Mouse (Mus musculus) hindbrain, postnatal 0 days (tissue): ENCODE results near the gene Tceal3. TPM values are rescaled to one million over a fixed set of nuclear protein-coding genes. Genes with fewer than 3 reads are reported as not detected.
"Not testable (repeated sequence)": the region's sequence is repeated elsewhere in the genome, so short reads cannot be mapped to it uniquely, and the experiment has no call there.

ENCODE experiments used
- ATAC-seq: fragments of 200-750 bp; cut with Nextera tagmentation; 2 replicates; pipeline ENCODE4 v1.8.0; 2017; ENCODE audit warnings: mild to moderate bottlenecking, moderate TSS enrichment, moderate library complexity
- DNase-seq: peaks from one replicate; pipeline ENCODE4 v3.0.0-alpha.2; 2015; ENCODE audit warnings: low spot score
- H3K27ac ChIP-seq: fragments of 300-500 bp; sonication (generic); 2 replicates; pipeline ENCODE4 v1.5.1; 2014; ENCODE audit warnings: mild to moderate bottlenecking
- H3K27me3 ChIP-seq: fragments of 300-500 bp; sonication (generic); 2 replicates; pipeline ENCODE4 v1.6.1; 2014; ENCODE audit warnings: low read length, mixed read lengths; ENCODE audit not compliant: insufficient read depth
- H3K36me3 ChIP-seq: fragments of 300-500 bp; sonication (generic); 2 replicates; pipeline ENCODE4 v1.6.1; 2014; ENCODE audit warnings: low read length, mixed read lengths; ENCODE audit not compliant: insufficient read depth
- H3K4me1 ChIP-seq: fragments of 300-500 bp; sonication (generic); 2 replicates; pipeline ENCODE4 v1.6.1; 2014; ENCODE audit warnings: antibody characterized with exemption, low read length, mixed read lengths; ENCODE audit not compliant: insufficient read depth
- H3K4me2 ChIP-seq: fragments of 300-500 bp; sonication (generic); 2 replicates; pipeline ENCODE4 v1.6.1; 2014; ENCODE audit warnings: low read depth, mild to moderate bottlenecking, low read length, moderate library complexity, mixed read lengths
- H3K4me3 ChIP-seq: fragments of 300-500 bp; sonication (generic); 2 replicates; pipeline ENCODE4 v1.5.1; 2014; ENCODE audit warnings: low read length
- H3K9ac ChIP-seq: fragments of 300-500 bp; sonication (generic); replicated peaks from 2 replicates; pipeline ENCODE4 v1.6.1; 2014; ENCODE audit warnings: mild to moderate bottlenecking, low read length, moderate library complexity, mixed read lengths
- H3K9me3 ChIP-seq: fragments of 300-500 bp; sonication (generic); 2 replicates; pipeline ENCODE4 v1.6.1; 2016; ENCODE audit warnings: low read length, mixed read lengths
- CTCF ChIP-seq: IDR thresholded peaks from 2 replicates; pipeline ENCODE4 v1.5.1; 2016; ENCODE audit warnings: antibody characterized with exemption, control low read depth, low read depth
- WGBS: fragments of 180-500 bp; shearing (Covaris S2); extraction: QIAGEN DNeasy Blood & Tissue Kit; methylation state at CpG from one replicate; pipeline ENCODE4 v1.1.7; 2014; 5-methylcytosine and 5-hydroxymethylcytosine counted together
- polyA plus RNA-seq: library from polyadenylated mRNA; unstranded; fragments of >200 nt; fragmentation: Nextera tagmentation; extraction: Ambion mirVana; gene quantifications from 2 replicates; pipeline ENCODE4 v1.2.1, GENCODE M21; 2015
- total RNA-seq: library from RNA; depleted of rRNA; stranded (reverse); fragments of >200 nt; gene quantifications from 2 replicates; pipeline ENCODE4 v1.2.3, GENCODE M21; 2014

The Tceal3 gene
- total and polyA plus RNA-seq, 2 experiments from 2014 or later, result 15.4 to 97.8 TPM

DNA sequence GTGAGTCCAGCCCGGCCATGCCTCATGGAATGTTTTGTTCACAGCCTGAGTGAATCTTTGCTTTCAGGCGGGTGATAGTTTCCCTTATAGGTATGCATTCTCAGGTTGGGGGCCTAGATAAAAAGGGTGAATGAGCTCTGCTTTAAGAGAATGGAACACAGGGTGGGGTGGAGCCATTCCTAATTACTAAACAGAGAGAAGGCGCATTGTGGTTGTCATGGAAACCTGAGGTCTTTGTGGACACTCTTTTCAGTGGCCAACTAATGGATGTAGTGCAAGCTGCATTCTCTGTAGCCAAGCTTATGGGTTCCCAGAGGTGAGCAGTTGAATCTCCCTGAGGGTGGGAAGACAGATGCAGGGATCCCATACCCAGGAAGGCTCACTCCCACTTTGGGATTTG, 16.8 kb downstream of the Tceal3 start:
- no peak for DNase-seq

GRCm38 (mm10) chrX:136611346-136611745, 20.7 kb downstream of the Tceal3 start:
- H3K9ac ChIP-seq, result no peak overlapping the region
- no peak overlapping the region for H3K4me3 ChIP-seq
- DNase-seq (no peak), ATAC-seq (no peak)
- TF ChIP-seq CTCF, result no peak
- H3K27ac ChIP-seq, result no peak overlapping the region
- H3K4me2 ChIP-seq, result no peak overlapping the region
- no peaks in the 10 kb centered on the region for H3K27me3 ChIP-seq
- no peaks in the 10 kb centered on the region for H3K36me3 ChIP-seq
- H3K9me3 ChIP-seq, result no peaks in the 10 kb centered on the region
- WGBS, result 54% methylated on average over 3 of the region's 3 CpGs
- H3K4me1 ChIP-seq, result no peaks in the 10 kb centered on the region

More for the DNA sequence above, 16.8 kb downstream of the Tceal3 start:
- TF ChIP-seq CTCF, result no peak
- no peak for ATAC-seq
- WGBS, result 53% methylated on average over 3 of the region's 3 CpGs
- no peak overlapping the region for H3K9ac ChIP-seq
- no peak overlapping the region for H3K27ac ChIP-seq
- no peak overlapping the region for H3K4me3 ChIP-seq
- no peaks in the 10 kb centered on the region for H3K9me3 ChIP-seq
- no peaks in the 10 kb centered on the region for H3K27me3 ChIP-seq
- H3K4me1 ChIP-seq, result no peaks in the 10 kb centered on the region
- no peaks in the 10 kb centered on the region for H3K36me3 ChIP-seq
- no peak overlapping the region for H3K4me2 ChIP-seq

DNA sequence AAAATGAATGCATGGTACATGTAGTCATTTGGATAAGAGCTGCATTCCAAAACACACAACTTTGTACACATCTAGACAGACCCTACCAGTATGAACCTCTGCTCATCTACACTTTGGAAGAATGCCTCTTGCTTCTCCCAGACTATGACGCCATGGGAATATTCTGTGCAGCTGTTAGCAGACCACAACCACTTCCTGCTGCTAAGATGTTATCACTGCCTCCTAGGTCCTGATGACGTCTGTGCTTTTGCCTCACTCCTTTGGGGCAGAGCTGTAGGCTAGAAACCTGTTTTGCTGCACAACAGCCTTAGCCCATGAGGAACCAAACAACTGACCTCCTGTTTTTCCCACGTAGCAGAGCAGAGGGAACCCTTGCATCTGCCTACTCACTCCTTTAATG, 25.2 kb downstream of the Tceal3 start:
- H3K4me2 ChIP-seq, H3K9ac ChIP-seq, H3K27ac ChIP-seq, H3K9me3 ChIP-seq, H3K36me3 ChIP-seq, H3K4me1 ChIP-seq, ATAC-seq, H3K27me3 ChIP-seq, H3K4me3 ChIP-seq, DNase-seq: not testable (repeated sequence)
- WGBS, result 64% methylated on average over 3 of the region's 3 CpGs

GRCm38 (mm10) chrX:136624905-136625569, 34.4 kb downstream of the Tceal3 start:
- no peak; the same call in 1 of the 2 replicates for ATAC-seq

DNA sequence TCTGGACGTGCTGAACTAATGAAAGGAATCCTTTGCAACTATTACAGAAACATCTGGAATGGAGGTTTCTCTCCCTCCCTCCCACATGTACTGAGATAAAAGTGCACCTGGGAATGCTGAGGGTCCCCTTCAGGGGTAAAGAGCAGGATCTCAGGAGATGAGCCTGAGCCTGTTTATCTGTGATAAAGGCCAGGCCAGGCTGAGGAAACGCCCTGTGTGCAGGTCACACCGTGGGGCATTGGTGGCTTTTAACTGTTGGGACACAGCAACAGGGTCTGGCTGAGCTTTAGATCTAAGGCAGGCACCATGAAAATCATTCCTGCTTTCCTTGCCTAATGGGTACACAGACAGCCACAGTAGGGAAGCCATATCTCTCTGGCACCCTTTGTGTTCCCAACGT, 35.3 kb downstream of the Tceal3 start:
- H3K4me2 ChIP-seq, result no peak overlapping the region
- no peak overlapping the region for H3K27ac ChIP-seq
- H3K4me3 ChIP-seq, result no peak overlapping the region
- DNase-seq, result no peak
- no peak for TF ChIP-seq CTCF
- no peaks in the 10 kb centered on the region for H3K4me1 ChIP-seq
- H3K9me3 ChIP-seq, result no peaks in the 10 kb centered on the region
- WGBS, result 77% methylated on average over 4 of the region's 4 CpGs
- H3K9ac ChIP-seq, result no peak overlapping the region
- H3K27me3 ChIP-seq, result no peaks in the 10 kb centered on the region
- no peaks in the 10 kb centered on the region for H3K36me3 ChIP-seq
- no peak for ATAC-seq

More at GRCm38 (mm10) chrX:136624905-136625569, 34.4 kb downstream of the Tceal3 start:
- H3K9ac ChIP-seq, result no peak overlapping the region
- no peak overlapping the region for H3K4me2 ChIP-seq
- peak; percentile 66 for DNase-seq
- no peaks in the 10 kb centered on the region for H3K4me1 ChIP-seq
- no peak overlapping the region for H3K4me3 ChIP-seq
- no peaks in the 10 kb centered on the region for H3K36me3 ChIP-seq
- H3K9me3 ChIP-seq, result no peaks in the 10 kb centered on the region
- 53% methylated on average over 9 of the region's 9 CpGs for WGBS
- H3K27ac ChIP-seq, result no peak overlapping the region
- TF ChIP-seq CTCF, result peak; percentile 65
- H3K27me3 ChIP-seq, result no peaks in the 10 kb centered on the region

DNA sequence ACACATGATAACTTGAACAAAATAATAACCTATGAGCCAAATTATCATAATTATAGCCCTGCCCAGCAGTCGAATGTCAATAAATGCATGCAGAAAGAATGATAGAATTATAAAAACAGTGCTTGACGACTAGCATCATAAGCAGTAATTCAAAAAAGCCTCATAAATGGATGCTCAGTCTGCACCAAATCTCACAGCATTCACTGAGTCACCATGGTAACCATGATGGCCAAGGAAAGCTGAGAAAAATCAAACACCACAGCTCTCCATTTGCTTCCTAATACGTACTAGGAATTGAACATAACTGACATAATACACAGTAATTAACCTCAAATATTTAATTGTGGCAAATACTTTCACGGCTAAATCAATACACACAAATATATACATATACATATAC, 44.5 kb downstream of the Tceal3 start:
- Histone ChIP-seq H3K9me3 (no peaks in the 10 kb centered on the region), H3K4me1 (no peaks in the 10 kb centered on the region), H3K27me3 (no peaks in the 10 kb centered on the region), H3K9ac (no peak overlapping the region), H3K36me3 (no peaks in the 10 kb centered on the region), H3K27ac (no peak overlapping the region), H3K4me3 (no peak overlapping the region), H3K4me2 (no peak overlapping the region)
- ATAC-seq, result no peak
- TF ChIP-seq CTCF, result no peak
- WGBS, result 61% methylated on average over 4 of the region's 4 CpGs
- DNase-seq, result peak; percentile 28

DNA sequence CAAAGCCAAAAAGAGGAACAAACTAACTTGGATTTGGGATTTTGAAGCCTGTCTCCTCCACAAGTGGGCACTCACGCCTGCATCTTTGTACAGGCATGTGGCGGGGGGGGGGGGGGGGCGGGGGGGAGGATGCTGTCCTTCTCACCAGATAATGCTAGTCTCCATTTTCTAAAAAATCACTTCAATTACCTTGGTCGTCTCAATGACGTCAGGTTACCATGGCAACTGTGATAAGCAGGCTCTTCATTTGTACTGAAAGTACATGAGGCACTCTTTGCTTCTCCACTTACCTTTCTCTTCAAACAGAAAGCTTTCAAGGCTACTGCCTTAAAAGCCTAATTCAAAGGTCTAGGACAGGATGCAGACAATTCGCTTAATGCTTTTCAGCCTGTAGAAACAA, 49.1 kb downstream of the Tceal3 start:
- Histone ChIP-seq H3K36me3 (no peaks in the 10 kb centered on the region), H3K9ac (no peak overlapping the region), H3K4me2 (no peak overlapping the region), H3K27me3 (no peaks in the 10 kb centered on the region), H3K4me3 (no peak overlapping the region), H3K4me1 (no peaks in the 10 kb centered on the region), H3K27ac (no peak overlapping the region), H3K9me3 (no peaks in the 10 kb centered on the region)
- 37% methylated on average over 5 of the region's 6 CpGs for WGBS
- peak; percentile 75 for DNase-seq
- ATAC-seq, result peak; percentile 68
- 0 out of 2 replicates have a peak, but pooled peaks have one; percentile 6 for TF ChIP-seq CTCF

DNA sequence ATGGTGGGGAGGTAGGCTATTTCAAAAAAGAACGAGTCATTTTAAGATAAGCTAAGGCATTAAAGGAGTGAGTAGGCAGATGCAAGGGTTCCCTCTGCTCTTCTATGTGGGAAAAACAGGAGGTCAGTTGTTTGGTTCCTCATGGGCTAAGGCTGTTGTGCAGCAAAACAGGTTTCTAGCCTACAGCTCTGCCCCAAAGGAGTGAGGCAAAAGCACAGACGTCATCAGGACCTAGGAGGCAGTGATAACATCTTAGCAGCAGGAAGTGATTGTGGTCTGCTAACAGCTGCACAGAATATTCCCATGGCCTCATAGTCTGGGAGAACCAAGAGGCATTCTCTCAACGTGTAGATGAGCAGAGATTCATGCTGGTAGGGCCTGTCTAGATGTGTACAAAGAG, 55.2 kb downstream of the Tceal3 start:
- not testable (repeated sequence) for H3K4me2 ChIP-seq, H3K9ac ChIP-seq, H3K4me3 ChIP-seq, DNase-seq, ATAC-seq, H3K9me3 ChIP-seq, H3K27ac ChIP-seq, H3K4me1 ChIP-seq, H3K36me3 ChIP-seq, H3K27me3 ChIP-seq
- 61% methylated on average over 3 of the region's 3 CpGs for WGBS
